Mouse (Mus musculus) urinary bladder, postnatal 36 days (tissue): Measurements from ENCODE around the gene Wdhd1.

ENCODE experiments used
- DNase-seq, 2 experiments: peaks; one replicate each; pipeline ENCODE4 v3.0.0; 2022; ENCODE audit warnings: low spot score in 2 of 2, mixed read lengths in 1 of 2

Gene Wdhd1

GRCm38 (mm10) chr14:47222631-47223450 lies 53.8 kb downstream of the Wdhd1 start:
- no peak for DNase-seq

DNA sequence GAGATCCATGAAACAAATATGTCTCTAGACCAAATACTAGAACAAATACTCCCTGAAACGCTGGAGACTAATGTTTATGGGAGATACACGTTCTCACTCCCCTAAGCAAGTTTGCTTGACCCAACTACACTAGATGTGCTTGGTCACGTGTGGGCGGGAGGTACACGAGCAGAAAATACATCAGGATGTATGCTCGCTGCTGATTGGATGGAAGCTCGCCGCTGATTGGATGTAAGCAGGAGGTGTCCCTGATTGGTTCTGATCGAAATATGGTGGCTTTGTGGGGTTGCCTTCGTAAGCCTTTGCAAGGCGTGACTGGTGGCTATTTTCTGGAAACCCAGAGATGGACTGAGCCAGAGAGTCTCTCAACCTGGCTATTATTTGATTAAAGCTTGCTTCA lies 55.1 kb downstream of the Wdhd1 start:
- no peak for DNase-seq

GRCm38 (mm10) chr14:47220231-47221025 lies 56.2 kb downstream of the Wdhd1 start:
- no peak for DNase-seq

GRCm38 (mm10) chr14:47218766-47219606 lies 57.7 kb downstream of the Wdhd1 start:
- DNase-seq = no peak

GRCm38 (mm10) chr14:47216541-47216940 lies 60.1 kb downstream of the Wdhd1 start:
- DNase-seq = no peak

DNA sequence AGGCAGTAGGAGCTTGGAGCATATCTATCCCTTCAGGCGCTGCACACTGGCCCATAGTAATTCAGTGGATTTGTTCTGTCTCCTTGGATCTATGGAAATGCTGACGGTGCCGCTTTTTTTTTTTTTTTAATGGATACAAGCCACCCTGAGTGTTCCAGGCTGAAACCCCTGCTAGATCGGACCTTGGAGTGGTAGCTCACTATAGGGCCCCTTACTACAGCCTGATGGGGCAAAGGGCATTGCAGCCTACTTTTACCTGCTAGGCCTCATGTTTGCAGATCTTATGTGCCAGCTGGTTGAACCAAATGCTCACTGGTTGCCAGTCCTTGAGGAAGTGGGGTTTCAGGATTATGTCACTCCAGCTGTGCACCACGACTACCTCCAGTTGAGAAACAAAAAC lies 62.3 kb downstream of the Wdhd1 start:
- no peak for DNase-seq

GRCm38 (mm10) chr14:47213305-47213704 lies 63.4 kb downstream of the Wdhd1 start:
- DNase-seq = no peak

DNA sequence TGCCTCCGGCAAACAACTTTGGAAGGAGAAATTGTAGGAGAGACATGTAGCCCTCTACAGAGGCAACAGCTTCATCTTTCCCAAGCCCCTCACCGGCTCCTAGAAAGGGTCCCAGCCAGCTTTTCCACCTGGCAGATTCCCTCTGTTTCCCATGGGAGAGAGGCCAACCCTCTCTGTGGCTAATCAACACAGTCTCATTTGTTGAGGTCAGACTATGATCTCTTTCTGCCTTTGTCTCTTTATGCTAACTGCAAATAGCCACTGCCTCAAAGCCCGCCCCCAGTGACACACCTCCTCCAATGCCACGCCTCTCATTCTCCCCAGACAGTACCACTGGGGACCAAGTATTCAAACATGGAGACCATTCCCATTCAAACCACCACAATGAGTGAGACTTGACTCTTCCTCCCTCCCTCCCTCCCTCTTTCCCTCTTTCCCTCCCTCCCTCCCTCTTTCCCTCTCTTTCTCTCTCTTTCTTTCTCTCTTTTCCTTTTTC lies 66.9 kb downstream of the Wdhd1 start:
- no peak for DNase-seq

- DNase-seq = no peak
Observed at GRCm38 (mm10) chr14:47208564-47209493, 67.8 kb downstream of the Wdhd1 start.

GRCm38 (mm10) chr14:47206601-47207000 lies 70.1 kb downstream of the Wdhd1 start:
- DNase-seq = no peak

DNA sequence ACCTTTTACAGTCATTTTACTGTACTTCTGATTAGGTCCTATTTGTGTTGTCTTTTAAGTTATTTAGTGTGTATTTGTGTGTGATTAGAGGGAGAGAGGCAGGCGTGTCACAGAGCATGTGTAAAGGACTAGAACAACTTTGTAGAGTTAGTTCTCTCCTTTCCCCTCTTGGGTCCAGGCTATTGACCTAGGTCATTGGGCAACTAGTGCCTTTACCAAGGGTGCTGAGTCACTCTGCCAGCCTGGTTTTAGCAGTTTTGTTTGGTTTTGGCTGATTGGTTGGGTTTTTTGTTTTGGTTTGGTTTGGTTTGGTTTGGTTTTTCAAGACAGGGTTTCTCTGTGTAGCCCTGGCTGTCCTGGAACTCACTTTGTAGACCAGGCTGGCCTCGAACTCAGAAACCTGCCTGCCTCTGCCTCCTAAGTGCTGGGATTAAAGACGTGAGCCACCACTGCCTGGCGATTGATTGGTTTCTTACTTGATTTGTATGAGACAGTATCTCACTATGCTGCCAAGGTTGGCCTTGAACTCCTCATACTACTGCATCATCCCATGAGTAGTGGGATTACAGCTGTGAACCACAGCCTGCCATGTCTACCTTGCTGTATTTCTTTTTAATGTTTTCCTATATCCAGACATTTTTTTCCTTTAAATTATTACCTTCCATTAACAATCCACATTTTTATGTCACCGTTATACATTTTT lies 71.2 kb downstream of the Wdhd1 start:
- no peak for DNase-seq

DNA sequence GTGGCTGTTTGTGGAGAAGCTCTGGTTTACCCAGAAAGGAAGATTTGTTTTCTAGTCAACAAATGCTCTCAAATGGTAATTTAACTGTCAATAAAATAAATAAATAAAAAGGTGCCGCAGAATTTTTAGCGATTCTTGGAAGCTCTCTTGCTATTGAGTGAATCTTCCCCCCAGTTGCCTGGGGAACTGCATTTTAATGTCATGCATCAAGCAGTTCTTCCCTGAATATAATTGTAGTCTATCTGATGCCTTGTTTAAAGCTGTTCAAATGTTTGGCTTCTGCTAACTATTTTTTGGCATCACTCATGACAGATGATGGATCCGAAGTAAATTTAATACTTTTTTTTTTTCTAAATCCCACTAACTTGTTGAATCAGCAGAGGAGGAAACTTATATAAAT lies 79.3 kb downstream of the Wdhd1 start:
- no peak for DNase-seq

- no peak for DNase-seq
Observed at GRCm38 (mm10) chr14:47196711-47197110, 79.9 kb downstream of the Wdhd1 start.

GRCm38 (mm10) chr14:47194096-47194495 lies 82.6 kb downstream of the Wdhd1 start:
- DNase-seq = no peak

- no peak for DNase-seq
Observed at GRCm38 (mm10) chr14:47193506-47193905, 83.2 kb downstream of the Wdhd1 start.

DNA sequence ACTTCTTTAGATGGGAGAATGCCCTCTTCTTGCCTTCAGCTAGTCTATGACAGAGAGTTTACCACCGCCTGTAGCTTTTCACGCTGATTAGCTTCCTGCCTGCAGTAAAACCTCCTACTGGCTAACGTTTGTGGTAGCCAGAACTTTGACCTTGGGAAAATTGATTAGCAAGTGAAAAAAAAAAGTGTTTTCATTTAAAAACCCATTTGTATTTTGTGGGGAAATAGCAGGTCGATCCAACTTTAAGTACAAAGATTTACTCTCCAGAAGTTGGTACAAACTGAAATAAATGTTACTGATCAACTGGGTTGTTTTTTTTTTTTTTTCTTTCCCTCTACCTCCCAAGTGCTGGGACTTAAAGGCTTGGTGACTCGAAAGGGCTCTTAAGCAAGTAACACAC lies 84.8 kb downstream of the Wdhd1 start:
- DNase-seq = no peak
